Mouse (Mus musculus) induced T-regulatory cell, adult 2 months (primary cell): ENCODE results near the gene Arhgef7.

Experiments
- DNase-seq: peaks from one replicate; pipeline ENCODE4 v3.0.0-alpha.2; 2012; ENCODE audit warnings: low read depth

Arhgef7 gene

DNA sequence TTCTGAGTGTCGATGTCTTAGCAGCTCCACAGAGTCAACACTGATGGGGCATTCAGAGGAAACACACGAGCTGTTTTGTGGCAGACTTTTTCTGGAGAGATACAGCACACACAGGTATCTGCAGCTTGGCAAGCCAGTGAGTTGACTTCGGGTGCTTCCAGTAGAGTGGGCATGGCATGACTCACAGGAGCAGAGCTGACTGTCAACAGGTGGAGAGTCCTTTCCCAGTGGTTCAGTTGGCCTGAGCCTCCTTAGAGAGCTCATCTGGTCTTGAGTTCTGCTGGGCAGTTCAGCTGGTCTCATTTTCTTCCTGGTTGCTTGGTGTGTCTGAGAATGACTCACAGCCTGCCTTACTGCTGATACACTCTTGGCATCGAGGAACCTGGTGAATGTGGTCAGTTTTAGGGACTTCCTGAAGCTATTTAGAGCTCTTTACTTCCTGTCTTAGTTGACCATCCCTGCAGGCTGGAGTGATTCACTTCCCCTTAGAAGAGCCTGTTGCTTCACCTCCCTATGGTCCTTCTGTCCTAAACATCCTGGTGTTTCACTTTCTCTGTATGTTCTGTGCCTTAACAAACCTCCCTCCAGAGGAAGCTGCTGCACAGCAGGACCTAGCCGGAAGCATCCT lies 39.8 kb downstream of the Arhgef7 start:
- DNase-seq = no peak

DNA sequence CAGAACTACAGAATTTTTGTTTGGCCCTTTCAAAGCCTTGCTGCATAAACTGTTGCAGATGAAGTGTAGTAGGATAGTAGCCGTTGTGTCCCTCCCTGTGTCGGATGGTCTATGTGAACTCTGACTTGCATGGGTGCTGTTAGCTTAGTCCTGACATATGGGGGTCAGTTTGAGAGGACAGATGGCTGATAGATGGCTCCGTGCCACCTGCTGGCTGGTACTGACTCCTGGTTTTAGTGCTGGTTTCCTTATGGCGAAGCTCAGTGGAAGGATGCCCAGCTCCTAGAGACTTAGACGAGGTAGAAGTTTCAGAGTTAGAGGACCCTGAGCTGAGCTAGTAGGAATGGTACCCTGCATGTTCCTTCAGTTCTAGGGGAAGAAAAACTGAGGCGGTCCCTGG lies 42.5 kb downstream of the Arhgef7 start:
- no peak for DNase-seq

DNA sequence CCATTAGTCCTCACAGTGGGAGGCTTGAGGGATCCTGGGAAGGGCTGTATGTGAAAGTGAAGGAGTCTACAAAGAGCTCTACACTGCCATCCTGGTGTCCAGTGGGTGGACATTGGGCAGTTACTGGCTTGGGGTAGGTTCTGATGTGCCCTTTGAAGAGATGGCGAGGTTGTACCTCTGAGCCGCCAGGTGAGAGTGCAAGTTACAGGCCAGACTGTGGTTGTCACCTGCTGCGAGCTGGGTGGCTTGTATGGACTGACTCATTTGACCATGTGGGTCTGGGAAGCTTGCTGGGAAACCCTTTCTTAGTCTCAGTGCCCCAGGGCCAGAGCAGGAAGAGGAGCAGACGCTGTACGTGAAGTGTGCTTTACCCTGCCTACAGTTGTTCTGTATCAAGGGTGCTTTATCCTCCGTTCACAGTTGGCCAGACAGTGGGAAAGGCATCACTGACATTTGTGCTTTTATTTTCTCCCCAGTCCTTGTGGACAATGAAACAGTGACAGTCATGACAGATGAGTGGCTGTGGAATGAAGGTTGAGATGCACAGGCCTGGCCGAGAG lies 43.1 kb downstream of the Arhgef7 start:
- DNase-seq = no peak

DNA sequence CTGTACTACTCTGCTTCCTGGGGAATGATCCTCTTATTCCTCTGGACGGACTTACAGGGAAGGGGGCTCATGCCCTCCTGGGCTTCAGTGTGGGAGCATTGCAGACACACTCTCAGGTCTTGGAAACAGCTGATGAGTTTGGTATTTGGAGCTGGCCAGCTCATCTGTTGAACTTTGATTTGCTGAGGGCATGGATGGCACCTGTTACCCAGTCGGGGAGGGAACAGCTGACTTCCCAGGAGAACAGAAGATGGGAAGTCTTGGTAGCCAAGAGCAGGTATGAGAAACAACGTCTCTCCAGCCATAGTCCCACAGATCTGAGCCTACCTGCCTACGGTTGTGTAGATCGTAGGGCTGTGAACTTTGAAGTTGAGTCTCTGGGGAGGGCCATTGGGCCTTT lies 44.1 kb downstream of the Arhgef7 start:
- DNase-seq = no peak

DNA sequence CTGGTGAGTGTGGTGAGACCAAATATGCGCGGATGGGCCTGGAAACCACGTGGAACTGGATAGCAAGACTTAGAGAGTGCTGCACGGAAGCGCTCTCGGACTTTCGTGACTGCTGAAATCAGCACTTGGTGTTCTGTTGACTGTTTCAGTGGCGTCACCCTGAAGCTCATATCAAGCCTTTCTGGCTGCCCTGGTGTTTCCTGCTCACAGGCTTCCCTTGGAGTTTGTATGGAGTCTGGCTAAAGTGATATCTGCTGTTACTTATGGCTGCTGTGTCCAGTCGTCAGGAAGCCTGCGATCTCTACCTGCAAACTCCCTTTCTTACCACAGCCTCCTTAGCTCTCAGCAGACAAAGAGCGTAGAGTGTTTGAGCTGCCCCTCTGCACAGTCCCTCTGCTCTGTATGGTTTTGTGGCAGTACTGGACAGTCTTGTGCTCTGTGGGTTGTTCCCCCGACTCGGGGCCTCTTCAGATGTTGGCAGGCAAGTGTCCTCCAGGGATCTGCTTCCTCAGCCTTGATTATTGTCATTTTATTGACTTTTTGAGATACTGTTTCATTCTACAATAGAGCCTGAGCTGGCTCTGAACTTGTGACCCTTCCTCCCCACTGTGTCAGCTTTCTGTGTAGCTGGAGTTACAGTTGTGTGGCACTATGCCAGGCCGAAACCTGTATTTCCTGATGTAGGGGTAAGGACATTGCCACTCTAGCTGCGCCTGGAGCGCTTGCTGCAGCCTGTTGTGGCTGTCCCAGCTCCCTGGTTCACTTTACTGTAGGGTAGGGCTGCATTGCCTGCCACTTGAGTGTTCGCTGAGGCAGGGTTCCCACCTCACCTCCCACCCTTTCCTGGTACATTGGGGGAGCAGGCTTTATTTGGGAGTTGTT lies 46.9 kb downstream of the Arhgef7 start:
- DNase-seq = no peak

DNA sequence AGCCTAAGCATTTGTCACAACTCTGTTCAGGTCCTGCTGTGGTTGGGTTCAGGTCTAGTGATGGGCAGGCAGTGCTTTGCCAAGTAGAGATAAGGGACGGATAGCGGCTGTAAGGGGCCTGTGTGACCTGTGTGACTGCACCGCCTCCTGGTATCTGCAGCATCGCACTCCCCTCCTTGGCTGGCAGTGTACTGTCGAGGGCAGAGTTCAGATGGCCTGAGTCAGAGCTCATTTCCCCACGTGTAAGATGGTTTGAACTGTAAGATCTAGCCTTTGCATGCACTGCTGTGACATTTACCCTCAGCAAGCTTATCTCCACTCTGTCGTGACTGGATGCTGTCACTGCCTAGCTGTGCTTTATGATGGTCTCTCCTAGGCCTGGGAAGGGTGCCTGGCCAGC lies 48.4 kb downstream of the Arhgef7 start:
- no peak for DNase-seq

DNA sequence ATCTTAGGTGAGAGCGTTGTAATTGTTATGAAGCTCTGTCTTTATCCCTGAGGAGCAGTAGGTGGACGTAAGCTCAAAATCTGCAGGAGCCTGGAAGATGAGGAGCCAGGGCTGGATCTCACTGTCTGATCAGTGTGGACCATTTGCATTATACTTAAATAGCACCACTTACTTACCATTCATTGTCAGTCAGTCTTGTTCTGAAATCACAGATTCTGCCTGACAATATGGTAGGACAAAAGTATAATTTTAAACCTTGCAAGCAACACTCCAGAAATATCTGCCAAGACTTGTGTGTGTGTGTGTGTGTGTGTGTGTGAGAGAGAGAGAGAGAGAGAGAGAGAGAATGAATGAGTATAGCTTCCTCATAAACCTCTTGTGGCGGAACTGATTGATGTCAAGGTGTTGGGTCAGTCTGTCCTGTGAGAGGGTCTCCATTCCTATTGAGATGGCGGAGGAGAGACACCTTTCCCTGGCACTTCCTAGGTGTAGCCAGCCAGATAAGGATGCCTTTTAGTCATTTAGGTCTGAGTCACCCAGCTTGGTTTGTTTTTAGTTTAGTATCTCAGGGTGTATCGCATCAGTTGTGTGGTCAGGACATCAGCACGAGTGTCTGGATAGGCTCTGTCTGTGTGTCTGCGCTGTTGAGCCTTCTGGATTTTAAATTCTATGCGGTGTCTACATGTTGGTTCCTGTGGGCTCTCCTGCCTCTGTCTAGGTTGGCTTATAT lies 49.1 kb downstream of the Arhgef7 start:
- no peak for DNase-seq

DNA sequence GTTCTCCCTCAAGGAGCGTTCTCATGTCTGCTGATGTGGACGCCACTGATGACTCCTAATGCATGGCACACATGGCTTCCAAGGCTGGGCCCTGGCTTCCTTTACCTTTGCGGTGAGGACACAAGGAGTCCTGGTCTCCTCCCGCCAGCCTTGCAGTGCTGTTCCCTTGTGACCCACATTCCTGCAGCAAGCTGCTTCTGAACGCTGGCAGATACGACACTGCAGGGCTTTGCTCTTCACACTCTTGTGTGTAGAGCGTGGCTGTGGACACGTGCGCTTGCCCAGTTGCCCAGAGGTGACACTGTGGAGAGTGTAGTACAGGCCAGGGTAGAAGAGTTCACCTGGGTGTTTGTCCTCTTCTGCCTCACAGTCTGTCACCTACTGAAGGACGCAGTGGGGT lies 49.7 kb downstream of the Arhgef7 start:
- no peak for DNase-seq

DNA sequence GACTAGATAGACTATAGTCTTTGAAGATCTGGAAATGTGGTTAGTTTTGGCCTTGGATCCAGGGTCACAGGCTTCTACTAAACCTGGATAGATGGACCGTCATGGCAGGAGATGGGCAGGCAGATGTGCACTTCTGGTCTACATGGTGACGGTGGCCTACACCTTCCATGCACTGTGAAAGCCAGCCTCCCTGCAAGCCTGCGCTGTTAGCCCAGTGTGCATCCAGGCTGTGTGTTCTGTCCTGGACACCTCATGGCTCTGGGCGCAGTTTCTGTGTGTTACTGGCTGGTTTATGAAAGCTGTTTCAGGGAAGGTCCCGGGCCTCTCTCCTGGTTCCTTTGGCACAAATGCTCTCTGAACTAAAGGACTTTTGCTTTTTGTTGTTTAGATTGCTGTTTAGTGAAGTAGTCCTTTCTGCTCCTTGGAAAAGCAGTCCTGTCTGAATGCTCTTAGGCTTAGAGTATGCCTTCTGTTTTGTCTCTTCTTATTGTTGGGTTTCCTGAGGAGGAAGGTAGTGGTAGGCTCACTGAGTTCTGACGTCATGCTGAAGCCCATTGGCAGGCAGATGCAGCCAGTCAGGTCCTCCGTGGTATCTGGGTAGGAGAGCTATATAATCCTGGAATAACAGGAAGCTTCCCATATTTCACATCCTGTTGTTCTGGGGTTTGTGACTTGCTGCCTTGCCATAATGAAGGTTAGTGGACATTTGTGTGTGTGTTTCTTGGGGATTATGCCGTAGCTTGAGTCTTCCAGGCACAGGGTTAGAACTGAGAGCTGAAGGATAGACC lies 51.3 kb downstream of the Arhgef7 start:
- no peak for DNase-seq

DNA sequence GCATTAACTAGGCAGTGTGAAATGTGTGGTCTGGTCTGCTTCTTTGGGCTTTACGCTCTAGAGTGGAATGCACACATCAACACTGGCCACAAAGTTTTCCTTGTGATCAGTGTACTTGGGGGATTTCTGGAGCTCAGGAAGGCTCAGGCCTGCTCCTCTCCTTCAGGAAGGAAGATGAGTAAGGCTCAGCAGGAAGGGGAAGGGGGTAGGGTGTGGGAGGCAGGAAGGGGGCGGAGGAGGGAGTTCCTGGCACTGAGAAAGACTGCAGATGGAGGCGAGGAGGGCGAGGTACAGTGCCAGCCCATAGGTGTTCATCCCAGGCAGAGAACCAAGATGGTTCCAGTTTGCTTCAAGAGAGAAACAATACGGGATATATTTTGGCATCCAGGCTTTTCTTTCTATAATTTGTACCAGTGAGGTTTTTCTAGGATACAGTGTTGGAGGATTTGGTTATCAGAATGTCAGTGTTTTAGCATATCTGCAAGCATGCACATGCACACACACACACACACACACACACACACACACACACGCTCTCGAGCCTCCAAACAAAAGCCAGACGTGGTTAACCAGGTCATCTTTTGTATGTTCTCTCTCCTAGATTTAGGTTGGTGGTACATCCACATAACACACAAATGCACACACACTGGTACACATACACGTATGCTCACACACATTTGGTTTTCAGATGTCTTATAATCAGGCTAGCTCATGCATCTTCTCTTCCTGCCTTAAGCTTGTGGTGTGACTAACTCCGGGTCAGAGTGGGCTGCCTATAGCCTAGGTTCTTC lies 52.5 kb downstream of the Arhgef7 start:
- peak; percentile 12 for DNase-seq

DNA sequence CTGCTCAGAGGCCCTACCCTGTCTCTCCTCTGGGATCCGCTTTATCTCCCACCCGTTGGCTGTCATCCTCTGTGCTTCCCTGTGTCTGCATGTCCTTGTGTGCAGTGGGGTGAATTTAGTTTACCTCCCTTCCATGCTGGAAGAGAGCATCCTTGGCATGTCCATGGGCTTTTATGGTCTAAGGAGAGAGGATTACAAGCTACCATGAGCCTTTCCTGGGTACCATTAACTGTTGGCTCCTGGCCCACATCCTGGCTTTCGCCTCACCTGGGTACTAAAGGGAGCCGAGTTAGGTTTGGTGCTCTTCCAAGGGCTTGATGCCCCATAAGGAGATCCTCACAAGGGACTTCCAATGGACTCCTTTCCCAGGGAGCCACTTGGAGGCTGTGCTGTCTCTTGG lies 53.1 kb downstream of the Arhgef7 start:
- DNase-seq = no peak

DNA sequence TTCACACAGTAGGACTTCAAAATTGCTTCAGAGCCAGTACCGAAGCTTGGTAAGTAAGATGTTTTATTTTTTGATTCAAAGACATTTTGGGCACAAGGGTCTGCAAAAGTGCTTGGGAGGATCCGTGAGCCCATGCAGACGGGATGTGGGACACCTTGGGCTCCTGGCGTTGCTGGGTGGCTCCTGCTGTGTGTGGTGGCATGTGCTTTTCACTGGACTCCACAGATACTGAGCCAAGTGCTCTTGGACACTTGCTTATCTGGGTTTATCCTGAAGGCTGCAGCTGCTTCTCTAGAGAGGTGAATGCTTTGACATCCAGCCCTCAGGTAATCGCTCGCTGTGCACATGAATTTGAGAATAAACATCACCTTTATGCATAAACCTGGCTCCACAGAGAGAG lies 55.1 kb downstream of the Arhgef7 start:
- DNase-seq = no peak

DNA sequence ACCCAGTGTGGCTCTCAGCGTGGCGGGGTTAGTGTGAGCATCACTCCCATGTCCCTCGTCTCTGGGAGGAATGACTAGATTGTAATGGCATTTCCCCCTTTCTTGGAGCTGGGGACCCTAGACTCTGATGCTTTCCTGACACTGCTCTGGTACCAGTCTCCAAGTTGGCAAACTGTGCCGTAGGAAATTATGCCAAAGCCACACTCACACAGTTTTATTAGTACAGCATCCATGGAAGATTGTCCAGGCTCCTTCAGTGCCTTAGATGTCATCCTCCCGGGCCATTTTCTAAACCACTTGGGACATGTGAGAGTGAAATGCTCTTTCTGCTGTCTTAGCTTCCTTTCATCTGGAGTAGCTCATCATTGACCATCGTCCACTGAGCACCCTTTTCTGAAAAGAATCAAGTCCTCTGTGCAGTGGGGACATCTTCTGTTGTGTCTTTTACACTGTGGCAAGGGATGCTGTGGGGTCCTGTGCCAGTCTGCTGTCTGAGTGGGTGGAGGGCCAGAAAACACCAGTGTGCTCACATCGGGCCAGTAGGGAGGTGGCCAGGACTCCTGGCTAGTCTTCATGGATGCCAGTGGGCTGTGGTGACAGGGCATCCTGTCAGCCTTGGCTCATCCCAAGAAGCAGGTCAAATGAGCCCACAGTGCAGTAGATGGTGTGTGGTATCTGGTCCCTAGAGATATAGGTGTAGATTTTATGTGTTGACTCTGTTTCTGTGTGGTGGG lies 56.5 kb downstream of the Arhgef7 start:
- DNase-seq = no peak

DNA sequence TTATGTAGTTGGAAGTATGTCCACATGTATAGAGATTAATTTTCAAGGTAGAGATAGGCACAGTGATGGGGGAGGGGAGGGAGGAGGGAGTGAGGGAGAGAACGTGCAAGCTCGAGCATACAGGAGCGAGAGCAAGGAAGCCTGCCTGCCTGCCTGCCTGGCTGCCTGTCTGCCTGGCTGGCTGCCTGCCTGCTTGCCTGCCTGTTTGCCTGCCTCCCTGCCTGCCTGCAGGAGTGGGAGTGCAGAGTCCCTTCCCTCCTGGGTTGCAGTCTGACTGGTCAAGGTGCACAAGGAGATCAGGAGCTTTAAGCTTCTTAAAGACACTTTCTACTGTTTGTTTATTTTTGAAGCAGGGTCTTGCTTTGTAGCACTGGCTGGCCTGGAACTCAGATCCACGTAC lies 57.6 kb downstream of the Arhgef7 start:
- no peak for DNase-seq

DNA sequence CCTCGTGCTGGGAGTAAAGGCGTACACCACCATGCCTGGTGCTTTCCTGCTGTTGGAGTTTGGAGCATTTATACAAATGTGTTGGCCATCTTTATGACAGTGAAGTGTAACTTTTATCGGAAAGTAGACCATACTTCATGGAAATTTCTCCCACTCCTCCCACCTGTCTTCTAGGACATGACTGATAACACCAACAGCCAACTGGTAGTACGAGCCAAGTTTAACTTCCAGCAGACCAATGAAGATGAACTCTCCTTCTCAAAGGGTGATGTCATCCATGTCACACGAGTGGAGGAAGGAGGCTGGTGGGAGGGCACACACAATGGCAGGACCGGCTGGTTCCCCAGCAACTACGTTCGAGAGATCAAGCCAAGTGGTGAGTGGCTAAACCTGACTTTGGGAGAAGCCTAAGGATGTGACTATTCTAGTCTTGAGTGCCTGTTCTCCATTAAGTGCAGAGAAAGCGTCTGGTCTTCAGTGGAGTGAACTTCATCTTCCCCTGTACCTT lies 58.1 kb downstream of the Arhgef7 start:
- no peak for DNase-seq

DNA sequence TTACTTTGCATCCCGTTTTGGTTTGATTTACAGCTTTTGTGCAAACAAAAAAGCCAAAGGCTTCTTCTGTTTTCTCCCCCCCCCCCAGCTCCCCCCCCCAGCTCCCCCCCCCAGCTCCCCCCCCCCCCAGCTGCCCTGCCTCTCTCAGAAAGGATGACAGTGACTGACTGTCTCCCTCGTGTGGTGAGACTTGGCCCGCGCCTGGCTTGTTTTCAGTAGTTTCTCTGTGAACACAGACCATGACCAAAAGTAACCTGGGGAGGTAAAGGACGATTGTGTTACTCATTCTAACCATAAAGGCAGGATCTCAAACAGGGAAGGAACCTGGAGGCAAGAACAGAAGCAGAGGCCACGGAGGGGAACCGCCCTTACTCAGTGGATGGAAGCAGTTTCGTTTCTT lies 60.7 kb downstream of the Arhgef7 start:
- peak; percentile 43 for DNase-seq

DNA sequence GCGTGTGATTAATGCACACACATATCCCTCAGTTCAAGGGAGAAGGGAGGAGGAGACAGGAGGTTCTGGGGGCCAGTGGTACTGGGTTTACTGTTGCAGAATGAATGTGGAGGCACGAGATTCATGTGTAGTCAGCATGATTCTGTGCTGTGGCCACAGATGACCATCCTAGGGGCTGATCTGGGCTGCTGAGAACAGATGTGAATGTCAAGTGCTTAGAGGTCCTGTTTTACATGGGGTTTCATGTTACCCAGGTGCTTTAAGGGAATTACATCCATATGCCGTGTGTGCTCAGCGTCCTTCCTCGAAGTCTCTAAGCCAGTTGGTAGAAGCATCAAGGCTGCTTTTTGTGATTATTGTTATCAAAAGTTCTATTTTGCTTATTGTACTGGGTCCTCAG lies 61.6 kb downstream of the Arhgef7 start:
- no peak for DNase-seq

DNA sequence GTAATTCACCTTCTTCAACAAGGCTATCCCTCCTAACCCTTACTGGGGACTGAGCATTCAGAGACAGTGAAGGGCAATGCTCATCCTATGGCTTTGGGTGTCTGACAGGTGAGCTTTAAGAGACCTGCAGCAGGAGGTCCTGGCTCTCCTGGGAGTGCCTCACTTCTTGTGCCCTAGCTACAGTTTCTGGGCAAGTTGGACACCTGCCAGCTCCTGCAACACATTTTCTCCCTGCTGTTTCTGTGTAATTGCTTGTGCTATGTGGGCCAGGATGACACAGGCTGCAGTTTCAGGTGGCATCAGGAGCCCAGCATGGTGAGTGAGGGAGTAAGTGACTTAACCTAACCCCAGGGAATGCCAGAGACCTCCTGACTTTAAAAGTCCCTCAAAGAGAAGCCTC lies 67.4 kb downstream of the Arhgef7 start:
- no peak for DNase-seq

DNA sequence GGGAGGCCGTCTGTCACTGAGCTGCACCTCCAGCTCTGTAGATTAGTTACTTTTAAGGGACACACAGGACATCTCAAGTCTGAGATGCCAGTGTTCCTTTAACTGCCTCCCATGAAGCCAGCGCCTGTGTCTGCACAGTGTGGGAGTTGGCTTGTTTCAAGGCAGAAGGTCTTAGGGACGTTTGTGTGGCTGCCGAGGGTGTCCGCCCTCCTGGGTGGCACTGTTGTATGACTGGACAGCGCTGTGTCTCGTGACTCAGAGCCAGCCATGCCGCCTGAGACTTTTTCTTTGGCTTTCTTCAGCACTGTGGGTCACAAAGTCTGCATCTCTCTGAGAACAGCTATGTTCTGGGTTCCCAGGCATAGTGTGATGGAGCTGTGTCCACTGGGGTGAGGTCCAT lies 69.6 kb downstream of the Arhgef7 start:
- no peak for DNase-seq
